Comparison of ENCODE assay signal across 11 mouse cellular contexts in genomic region chr10:121765174-121766057, GRCm38 (mm10). TPM values are rescaled to one million over a fixed set of nuclear protein-coding genes. Genes with fewer than 3 reads are reported as not detected.
DNase-seq lines count a peak whose midpoint lies in the region; ATAC-seq lines count a peak whose summit lies in the region.
"Had no signal": no experiment of that assay in that cellular context is flagged by ENCODE, and none has a peak within 500 bp of the region (broad histone marks: within the 10 kb centered on the region; RNA-seq: fewer than 3 reads in every experiment).

No protein-coding gene starts in this region.

- no peak overlapping the region for H3K9ac ChIP-seq in forebrain, embryonic 14.5 days (ENCODE audit: low read length)

- no peak overlapping the region for H3K4me3 ChIP-seq in forebrain, embryonic 14.5 days (ENCODE audit: low read depth, low read length)
- H3K4me3 ChIP-seq: erythroblast, embryonic 14.5 days had no signal

- H3K27me3 ChIP-seq in forebrain, embryonic 14.5 days (replicated peaks; ENCODE audit: control insufficient read depth, insufficient read depth, low read length) = no peaks in the 10 kb centered on the region

- H3K9me3 ChIP-seq in forebrain, embryonic 14.5 days (replicated peaks; ENCODE audit: control insufficient read depth, low read length) = no peaks in the 10 kb centered on the region

- WGBS in forebrain, embryonic 14.5 days = 23% methylated on average over 10 of the region's 10 CpGs

- DNase-seq in layer of hippocampus, adult 11-12 months (ENCODE audit: low spot score) = peak; percentile 21
- no peak for DNase-seq in layer of hippocampus, postnatal 25 days (ENCODE audit: extremely low spot score in 1 of 2, low spot score in 1 of 2)
- peak; percentile 96 for DNase-seq in forebrain, embryonic 14.5 days (ENCODE audit: low spot score)
- DNase-seq in layer of hippocampus, postnatal 14 days (ENCODE audit: low spot score in 2 of 2) = peak; percentile 32 to 71
- DNase-seq in retina, embryonic 14.5 days (ENCODE audit: low spot score) = peak; percentile 26
- DNase-seq in thymus, postnatal 36 days = no peak
- no peak for DNase-seq in cerebellum, postnatal 10 days
- DNase-seq in thymus, postnatal 14 days = no peak
- DNase-seq: B cell, adult 2 months; thymus, adult 2 months had no signal

- peak overlapping the region; percentile 53; the same call in 1 of the 2 replicates for H3K27ac ChIP-seq in forebrain, embryonic 14.5 days (ENCODE audit: low read depth, low read length)

- H3K4me1 ChIP-seq in forebrain, embryonic 14.5 days (ENCODE audit: control insufficient read depth, insufficient read depth, low read length) = peaks cover 5% of the 10 kb centered on the region; the same call in 1 of the 2 replicates

- H3K4me2 ChIP-seq in forebrain, embryonic 14.5 days (ENCODE audit: low read length) = peak overlapping the region; percentile 23; the same call in 1 of the 2 replicates

- H3K36me3 ChIP-seq in forebrain, embryonic 14.5 days (ENCODE audit: control insufficient read depth, insufficient read depth, low read length) = no peaks in the 10 kb centered on the region

- ATAC-seq in forebrain, embryonic 14.5 days = peak; percentile 97

RNA-seq across cellular contexts. Expression of gene BC048403, which starts 25.7 kb away (rescaled TPM):
- 1 to 10 TPM; 8.8 to 9.0 TPM for total RNA-seq in layer of hippocampus, postnatal 25 days (2021)
- polyA plus RNA-seq in forebrain, embryonic 14.5 days (2014; fragmentation: Nextera tagmentation; extraction: Ambion mirVana) = 2.0 and 2.5 TPM in 2 replicates
- total RNA-seq in layer of hippocampus, postnatal 14 days (2021) = 1 to 10 TPM; 7.6 to 8.1 TPM

Comparison
In these comparisons a context has a peak if more than half of its experiments do, and no peak if none do; other contexts are left out.
1. DNase-seq: peak in layer of hippocampus, adult 11-12 months (single experiment), forebrain, embryonic 14.5 days (single experiment), layer of hippocampus, postnatal 14 days (2 of 2) and retina, embryonic 14.5 days (single experiment); none in layer of hippocampus, postnatal 25 days (0 of 2), thymus, postnatal 36 days (0 of 2), cerebellum, postnatal 10 days (0 of 2) and thymus, postnatal 14 days (single experiment).